Mouse (Mus musculus) ovary, adult 18-20 months (tissue): Measurements from ENCODE around the gene Iffo1.
A peak's percentile ranks its signal among the peaks of the same experiment; 100 is the strongest.

Source experiments
- DNase-seq: peaks from one replicate; pipeline ENCODE4 v3.0.0; 2022; ENCODE audit warnings: low spot score, mixed read lengths

Iffo1 gene

DNA sequence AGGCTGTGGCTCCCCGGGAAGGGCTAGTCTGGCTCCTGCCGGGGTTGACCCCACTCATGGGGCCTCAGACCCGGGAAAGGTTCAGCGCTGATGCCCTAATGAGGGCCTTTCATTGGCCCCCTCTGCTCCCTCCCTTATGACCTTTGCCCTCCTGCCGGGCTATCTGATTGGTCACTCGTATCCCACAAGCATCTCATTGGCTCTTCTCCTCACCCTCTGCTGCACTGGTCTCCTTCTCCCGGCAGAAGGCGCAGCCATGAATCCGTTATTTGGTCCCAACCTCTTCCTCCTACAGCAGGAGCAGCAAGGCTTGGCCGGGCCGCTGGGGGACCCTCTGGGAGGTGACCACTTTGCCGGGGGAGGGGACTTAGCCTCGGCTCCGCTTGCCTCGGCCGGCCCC is at the start of gene Iffo1:
TSS of gene Iffo1 (plus strand) at position 241 of the 400 bp plus-strand sequence.
- peak; percentile 84 for DNase-seq

GRCm38 (mm10) chr6:125095391-125096278 is 49.4 kb upstream of the Iffo1 start, which contains the start of gene Chd4:
TSS of gene Chd4 (plus strand) at chr6:125095981.
- DNase-seq: peak; percentile 90

GRCm38 (mm10) chr6:125096279-125096596 is 48.8 kb upstream of the Iffo1 start:
- DNase-seq: no peak

DNA sequence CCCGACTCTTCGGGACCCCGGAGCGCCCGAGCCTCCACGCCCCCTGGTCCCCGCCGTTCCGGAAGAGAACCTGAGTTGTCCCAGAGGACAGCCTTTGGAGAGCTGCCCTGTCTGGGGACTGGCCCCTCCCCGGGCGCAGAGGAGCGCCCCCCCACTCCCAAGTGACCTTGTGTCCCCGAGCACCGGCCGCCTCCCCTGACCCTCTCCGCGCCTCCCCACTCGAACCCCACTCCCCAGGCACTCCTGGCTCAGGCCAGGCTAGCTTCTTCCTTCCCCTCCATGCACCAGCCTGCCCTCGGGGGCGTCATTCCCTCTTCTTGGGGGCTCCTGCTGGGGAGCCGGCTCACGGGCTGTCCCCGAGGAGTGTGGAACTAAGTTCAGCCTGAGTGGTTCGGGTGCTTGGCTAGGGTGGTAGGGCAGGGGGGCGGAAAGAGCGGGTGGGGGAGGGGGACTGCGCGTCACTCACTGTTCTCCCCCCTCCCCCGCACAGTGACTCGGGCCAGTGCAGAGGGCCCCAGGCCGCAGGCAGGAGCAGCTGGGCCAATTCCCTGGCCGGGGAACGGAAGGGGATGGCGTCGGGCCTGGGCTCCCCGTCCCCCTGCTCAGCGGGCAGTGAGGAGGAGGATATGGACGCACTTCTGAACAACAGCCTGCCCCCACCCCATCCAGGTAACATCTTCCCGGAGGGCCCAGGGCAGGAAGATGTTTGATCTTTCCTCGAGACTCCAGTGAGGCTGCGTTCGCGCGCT is 48.3 kb upstream of the Iffo1 start:
- DNase-seq: peak; percentile 54

- no peak for DNase-seq
These were observed 47.7 kb upstream of the Iffo1 start for GRCm38 (mm10) chr6:125097346-125097689.

- no peak for DNase-seq
These were observed 47.1 kb upstream of the Iffo1 start for GRCm38 (mm10) chr6:125097951-125098350.

- DNase-seq: no peak
These were observed 46.5 kb upstream of the Iffo1 start for GRCm38 (mm10) chr6:125098513-125098912.

GRCm38 (mm10) chr6:125099421-125099971 is 45.5 kb upstream of the Iffo1 start:
- peak; percentile 36 for DNase-seq

GRCm38 (mm10) chr6:125101444-125101843 is 43.6 kb upstream of the Iffo1 start:
- DNase-seq: no peak

GRCm38 (mm10) chr6:125104223-125104622 is 40.8 kb upstream of the Iffo1 start:
- no peak for DNase-seq

GRCm38 (mm10) chr6:125107705-125108104 is 37.3 kb upstream of the Iffo1 start:
- DNase-seq: no peak

DNA sequence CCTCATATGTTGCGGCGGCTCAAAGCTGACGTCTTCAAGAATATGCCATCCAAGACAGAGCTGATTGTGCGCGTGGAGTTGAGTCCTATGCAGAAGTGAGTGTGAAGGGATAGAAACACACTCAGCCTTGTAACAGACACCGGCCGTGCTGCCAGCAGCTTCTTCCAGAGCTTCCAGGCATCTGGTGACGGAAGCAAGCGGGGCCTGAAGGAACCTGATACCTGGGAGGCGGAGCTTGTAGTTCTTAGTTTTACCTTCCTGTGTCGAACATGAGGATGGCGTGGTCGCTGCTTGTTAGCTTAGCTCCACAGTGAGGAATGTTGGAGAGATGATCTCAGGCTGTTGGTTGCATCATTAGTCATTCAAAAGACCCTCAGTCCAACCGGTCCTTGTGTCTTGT is 35.7 kb upstream of the Iffo1 start:
- DNase-seq: no peak

GRCm38 (mm10) chr6:125110927-125111326 is 34.1 kb upstream of the Iffo1 start:
- no peak for DNase-seq

GRCm38 (mm10) chr6:125112553-125112952 is 32.5 kb upstream of the Iffo1 start:
- no peak for DNase-seq

GRCm38 (mm10) chr6:125119387-125119786 is 25.7 kb upstream of the Iffo1 start:
- DNase-seq: no peak

DNA sequence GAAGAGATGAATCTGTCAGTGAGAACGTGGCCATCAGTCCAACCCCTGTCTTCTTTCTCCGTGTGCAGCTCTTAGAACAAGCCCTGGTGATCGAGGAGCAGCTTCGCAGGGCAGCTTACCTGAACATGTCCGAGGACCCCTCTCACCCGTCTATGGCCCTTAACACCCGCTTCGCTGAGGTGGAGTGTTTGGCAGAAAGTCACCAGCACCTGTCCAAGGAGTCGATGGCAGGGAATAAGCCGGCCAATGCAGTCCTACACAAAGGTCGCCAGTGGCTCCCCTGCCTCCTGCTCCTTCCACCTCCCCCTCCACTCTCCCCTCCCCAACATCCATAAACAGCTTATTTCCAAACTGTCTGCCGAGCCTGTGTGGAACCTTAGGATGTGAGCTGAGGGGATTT is 16.3 kb upstream of the Iffo1 start:
- no peak for DNase-seq

- no peak for DNase-seq
These were observed 15.2 kb upstream of the Iffo1 start for GRCm38 (mm10) chr6:125129710-125130402.

GRCm38 (mm10) chr6:125131302-125132156 is 13.5 kb upstream of the Iffo1 start, which contains the start of gene Nop2:
TSS of gene Nop2 (plus strand) at chr6:125131909.
- DNase-seq: peak; percentile 80

GRCm38 (mm10) chr6:125132470-125132869 is 12.6 kb upstream of the Iffo1 start:
- DNase-seq: no peak

DNA sequence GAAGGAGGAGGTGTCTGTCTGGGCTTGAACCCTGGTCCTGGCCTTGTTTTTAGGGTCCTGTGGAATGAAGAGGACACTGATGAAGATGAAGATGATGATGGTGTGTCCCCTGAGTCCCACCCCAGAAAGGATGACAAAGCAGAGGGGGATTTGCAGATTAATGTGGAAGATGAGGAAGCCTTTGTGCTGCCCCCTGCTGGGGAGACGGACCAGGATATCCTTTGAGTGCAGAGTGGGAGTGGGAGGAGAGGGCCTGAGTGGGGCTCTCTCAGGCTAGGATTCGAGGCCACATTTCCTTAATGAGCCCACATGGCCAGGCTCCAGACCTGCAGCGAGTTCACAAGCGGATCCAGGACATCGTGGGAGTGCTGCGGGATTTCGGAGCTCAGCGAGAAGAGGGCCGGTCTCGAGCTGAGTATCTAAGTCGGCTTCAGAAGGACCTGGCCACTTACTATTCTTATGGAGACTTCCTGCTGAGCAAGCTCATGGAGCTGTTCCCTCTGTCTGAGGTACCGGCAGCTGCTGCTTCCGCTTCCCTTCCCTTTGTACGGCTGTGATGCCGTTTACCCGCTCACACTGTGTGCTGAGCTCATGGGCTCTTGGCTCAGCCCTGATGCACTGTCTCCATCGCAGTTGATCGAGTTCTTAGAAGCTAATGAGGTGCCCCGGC is 7.9 kb upstream of the Iffo1 start:
- no peak for DNase-seq

- DNase-seq: no peak
These were observed 5.3 kb upstream of the Iffo1 start for GRCm38 (mm10) chr6:125139747-125140146.
